Mouse (Mus musculus): ENCODE results near the gene Cers5.

DNA sequence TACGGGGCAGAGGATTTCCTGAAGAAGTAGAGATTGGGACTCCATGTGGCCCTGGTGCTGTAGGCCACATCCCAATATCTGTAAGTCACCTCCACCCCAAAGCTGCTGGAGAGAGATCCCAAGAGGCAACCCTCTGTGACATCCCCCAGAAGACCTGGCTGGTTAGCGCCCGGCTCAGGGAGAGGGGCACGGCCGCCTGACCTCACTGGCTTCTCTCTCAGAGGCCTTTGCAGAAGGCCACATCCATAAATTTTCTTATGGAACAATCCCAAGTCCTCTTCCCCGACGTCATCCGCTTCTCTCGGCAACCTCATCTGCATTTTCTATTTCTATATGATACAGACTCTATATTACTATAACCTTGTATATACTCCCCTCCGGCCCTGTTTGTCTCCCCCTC is 73.0 kb downstream of the Cers5 start:
- no peak for TF ChIP-seq USF1 (IDR thresholded peaks at IDR 0.05; ENCODE audit: low read depth)
- TF ChIP-seq CTCF (IDR thresholded peaks at IDR 0.05; ENCODE audit: control insufficient read depth, insufficient read depth, insufficient read length) = no peak
- TF ChIP-seq CEBPB (IDR thresholded peaks at IDR 0.05; ENCODE audit: low read depth) = no peak
- TF ChIP-seq MAX (IDR thresholded peaks at IDR 0.05) = no peak
- no peak for TF ChIP-seq MYOG (IDR thresholded peaks at IDR 0.05; ENCODE audit: control insufficient read depth, extremely low read depth, insufficient read length)
